Mouse (Mus musculus): ENCODE data around the gene Tcf7l1. TPM values are rescaled to one million over a fixed set of nuclear protein-coding genes. Genes with fewer than 3 reads are reported as not detected.

Gene Tcf7l1
- total and polyA plus RNA-seq, 2 experiments from 2014 or later = 3.1 to 5.8 TPM

DNA sequence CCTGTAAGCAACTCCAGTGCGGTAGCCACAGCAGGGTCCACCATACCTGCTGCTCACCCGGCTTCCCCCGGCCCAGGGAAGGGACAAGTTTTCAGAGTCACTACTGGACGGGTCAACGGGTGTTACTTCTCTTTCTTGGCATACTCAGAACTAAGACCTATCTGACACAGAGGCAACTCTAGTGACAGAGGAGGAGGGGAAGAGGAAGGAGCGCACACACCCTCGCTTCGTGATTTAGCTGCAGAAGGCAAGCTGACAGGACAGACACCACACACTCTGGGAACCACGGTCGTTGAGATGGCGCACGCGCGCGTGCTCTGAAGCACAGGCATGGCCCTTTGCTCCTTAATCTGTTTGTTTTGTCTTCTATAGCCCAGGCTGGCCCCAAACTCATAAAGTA is 36.2 kb downstream of the Tcf7l1 start:
- H3K36me3 ChIP-seq (ENCODE audit: insufficient read depth, low read length) = no peaks in the 10 kb centered on the region
- H3K9ac ChIP-seq (replicated peaks; ENCODE audit: low read length, poor library complexity, severe bottlenecking) = no peak overlapping the region
- no peak for DNase-seq (ENCODE audit: low spot score)
- H3K4me2 ChIP-seq (ENCODE audit: low read depth, low read length, poor library complexity, severe bottlenecking) = no peak overlapping the region
- no peak for ATAC-seq (ENCODE audit: low FRiP score)
- no peaks in the 10 kb centered on the region for H3K9me3 ChIP-seq (ENCODE audit: low read length)
- WGBS = 83% methylated on average over 15 of the region's 15 CpGs
- no peak for TF ChIP-seq CTCF (IDR thresholded peaks at IDR 0.05)
- no peak overlapping the region for H3K4me3 ChIP-seq (ENCODE audit: low read depth, low read length)
- H3K27me3 ChIP-seq (ENCODE audit: insufficient read depth, low read length) = no peaks in the 10 kb centered on the region
- no peaks in the 10 kb centered on the region for H3K4me1 ChIP-seq (ENCODE audit: insufficient read depth, low read length)
- H3K27ac ChIP-seq (ENCODE audit: low read depth, low read length) = no peak overlapping the region

DNA sequence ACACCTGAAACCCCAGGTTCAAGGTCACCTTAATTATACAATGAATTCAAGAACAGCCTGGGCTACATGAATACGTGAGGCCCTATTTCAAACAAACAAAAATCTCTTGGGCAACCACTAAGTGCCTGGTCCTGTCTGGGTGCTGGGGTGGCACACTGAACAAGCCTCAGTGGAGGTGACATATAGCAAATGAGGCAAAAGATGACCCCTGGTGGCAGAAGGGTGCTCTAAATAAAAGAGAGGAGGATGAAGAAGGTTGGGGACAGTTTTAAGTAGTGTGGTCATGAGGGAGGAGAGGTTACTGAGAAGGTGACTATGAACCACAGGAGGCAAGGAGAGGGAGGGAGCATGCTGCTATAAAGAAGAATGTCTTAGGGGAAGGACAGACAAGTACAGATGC is 37.8 kb downstream of the Tcf7l1 start:
- Histone ChIP-seq H3K27me3 (ENCODE audit: insufficient read depth, low read length) (no peaks in the 10 kb centered on the region), H3K4me1 (ENCODE audit: insufficient read depth, low read length) (no peaks in the 10 kb centered on the region), H3K9me3 (ENCODE audit: low read length) (no peaks in the 10 kb centered on the region), H3K4me2 (ENCODE audit: low read depth, low read length, poor library complexity, severe bottlenecking) (no peak overlapping the region), H3K9ac (replicated peaks; ENCODE audit: low read length, poor library complexity, severe bottlenecking) (no peak overlapping the region), H3K36me3 (ENCODE audit: insufficient read depth, low read length) (no peaks in the 10 kb centered on the region), H3K27ac (ENCODE audit: low read depth, low read length) (no peak overlapping the region), H3K4me3 (ENCODE audit: low read depth, low read length) (no peak overlapping the region)
- ATAC-seq (ENCODE audit: low FRiP score) = no peak
- peak; percentile 38 for TF ChIP-seq CTCF (IDR thresholded peaks at IDR 0.05)
- no peak for DNase-seq (ENCODE audit: low spot score)
- 90% methylated on average over 1 of the region's 1 CpGs for WGBS

GRCm38 (mm10) chr6:72748882-72749437 is 40.1 kb downstream of the Tcf7l1 start:
- Histone ChIP-seq H3K9me3 (ENCODE audit: low read length) (no peaks in the 10 kb centered on the region), H3K9ac (replicated peaks; ENCODE audit: low read length, poor library complexity, severe bottlenecking) (no peak overlapping the region), H3K27ac (ENCODE audit: low read depth, low read length) (no peak overlapping the region), H3K4me3 (ENCODE audit: low read depth, low read length) (no peak overlapping the region), H3K27me3 (ENCODE audit: insufficient read depth, low read length) (no peaks in the 10 kb centered on the region), H3K36me3 (ENCODE audit: insufficient read depth, low read length) (no peaks in the 10 kb centered on the region), H3K4me2 (ENCODE audit: low read depth, low read length, poor library complexity, severe bottlenecking) (no peak overlapping the region), H3K4me1 (ENCODE audit: insufficient read depth, low read length) (no peaks in the 10 kb centered on the region)
- DNase-seq (ENCODE audit: low spot score) (no peak), ATAC-seq (ENCODE audit: low FRiP score) (no peak)
- 14% methylated on average over 5 of the region's 5 CpGs for WGBS
- TF ChIP-seq CTCF (IDR thresholded peaks at IDR 0.05) = no peak

DNA sequence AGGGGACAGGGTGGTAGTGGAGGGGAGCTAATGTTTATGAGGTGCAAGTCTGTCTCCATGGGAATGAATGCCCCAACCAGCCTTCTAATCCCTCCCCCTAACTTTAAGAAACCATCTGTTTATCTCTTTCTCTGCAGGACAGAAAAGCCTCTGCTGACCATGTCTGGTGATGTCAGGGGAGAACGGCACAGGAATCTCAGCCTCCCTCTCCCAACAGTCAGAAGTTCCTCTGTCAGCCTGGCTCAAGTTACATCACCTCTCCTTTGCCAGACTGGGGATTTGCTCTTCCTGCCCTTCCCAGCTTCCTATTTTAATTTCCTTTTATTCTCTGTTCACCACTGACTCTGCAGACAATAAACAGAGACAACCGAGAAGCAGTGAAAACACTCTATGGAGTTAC is 40.6 kb downstream of the Tcf7l1 start:
- no peaks in the 10 kb centered on the region for H3K27me3 ChIP-seq (ENCODE audit: insufficient read depth, low read length)
- no peak for DNase-seq (ENCODE audit: low spot score)
- H3K36me3 ChIP-seq (ENCODE audit: insufficient read depth, low read length) = no peaks in the 10 kb centered on the region
- no peak for TF ChIP-seq CTCF (IDR thresholded peaks at IDR 0.05)
- no peaks in the 10 kb centered on the region for H3K9me3 ChIP-seq (ENCODE audit: low read length)
- H3K27ac ChIP-seq (ENCODE audit: low read depth, low read length) = no peak overlapping the region
- no peak overlapping the region for H3K4me2 ChIP-seq (ENCODE audit: low read depth, low read length, poor library complexity, severe bottlenecking)
- no peak overlapping the region for H3K4me3 ChIP-seq (ENCODE audit: low read depth, low read length)
- WGBS = 4% methylated on average over 2 of the region's 2 CpGs
- no peak for ATAC-seq (ENCODE audit: low FRiP score)
- H3K4me1 ChIP-seq (ENCODE audit: insufficient read depth, low read length) = no peaks in the 10 kb centered on the region
- H3K9ac ChIP-seq (replicated peaks; ENCODE audit: low read length, poor library complexity, severe bottlenecking) = no peak overlapping the region

- H3K9me3 ChIP-seq (ENCODE audit: low read length) = no peaks in the 10 kb centered on the region
- no peak for TF ChIP-seq CTCF (IDR thresholded peaks at IDR 0.05)
- H3K36me3 ChIP-seq (ENCODE audit: insufficient read depth, low read length) = no peaks in the 10 kb centered on the region
- no peak overlapping the region for H3K9ac ChIP-seq (replicated peaks; ENCODE audit: low read length, poor library complexity, severe bottlenecking)
- H3K4me1 ChIP-seq (ENCODE audit: insufficient read depth, low read length) = no peaks in the 10 kb centered on the region
- WGBS = 73% methylated on average over 11 of the region's 11 CpGs
- H3K4me3 ChIP-seq (ENCODE audit: low read depth, low read length) = no peak overlapping the region
- no peak for DNase-seq (ENCODE audit: low spot score)
- H3K27me3 ChIP-seq (ENCODE audit: insufficient read depth, low read length) = no peaks in the 10 kb centered on the region
- ATAC-seq (ENCODE audit: low FRiP score) = no peak
- H3K4me2 ChIP-seq (ENCODE audit: low read depth, low read length, poor library complexity, severe bottlenecking) = no peak overlapping the region
- no peak overlapping the region for H3K27ac ChIP-seq (ENCODE audit: low read depth, low read length)
These were observed 41.2 kb downstream of the Tcf7l1 start for GRCm38 (mm10) chr6:72747814-72748213.

DNA sequence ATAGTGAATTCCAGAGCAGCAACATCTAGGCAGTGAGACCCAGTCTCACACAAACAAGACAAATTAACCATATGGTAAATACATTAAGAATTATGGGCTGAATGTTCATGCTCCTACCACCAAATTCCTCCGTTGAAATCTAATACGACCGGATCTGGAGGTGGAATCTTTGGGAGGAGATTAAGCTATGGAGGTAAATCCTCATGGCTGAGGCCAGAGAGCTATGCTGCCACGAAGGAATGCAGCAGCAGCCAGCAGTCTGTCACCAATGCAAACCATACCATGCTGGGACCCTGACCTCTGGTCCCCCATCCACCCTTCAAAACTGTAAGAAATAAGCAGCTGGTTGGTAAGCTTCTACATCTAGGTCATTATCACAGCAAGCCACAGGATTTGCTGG is 41.9 kb downstream of the Tcf7l1 start:
- no peak overlapping the region for H3K4me3 ChIP-seq (ENCODE audit: low read depth, low read length)

More for the DNA sequence above, 41.9 kb downstream of the Tcf7l1 start:
- no peak overlapping the region for H3K9ac ChIP-seq (replicated peaks; ENCODE audit: low read length, poor library complexity, severe bottlenecking)
- H3K4me1 ChIP-seq (ENCODE audit: insufficient read depth, low read length) = no peaks in the 10 kb centered on the region
- no peak for TF ChIP-seq CTCF (IDR thresholded peaks at IDR 0.05)
- no peaks in the 10 kb centered on the region for H3K9me3 ChIP-seq (ENCODE audit: low read length)
- no peak overlapping the region for H3K4me2 ChIP-seq (ENCODE audit: low read depth, low read length, poor library complexity, severe bottlenecking)
- WGBS = 46% methylated on average over 4 of the region's 4 CpGs
- H3K27me3 ChIP-seq (ENCODE audit: insufficient read depth, low read length) = no peaks in the 10 kb centered on the region
- DNase-seq (ENCODE audit: low spot score) (no peak), ATAC-seq (ENCODE audit: low FRiP score) (no peak)
- H3K27ac ChIP-seq (ENCODE audit: low read depth, low read length) = no peak overlapping the region
- no peaks in the 10 kb centered on the region for H3K36me3 ChIP-seq (ENCODE audit: insufficient read depth, low read length)

All from midbrain, postnatal 0 days (tissue).